Mouse (Mus musculus): ENCODE data around the gene Aspg.

Gene Aspg

DNA sequence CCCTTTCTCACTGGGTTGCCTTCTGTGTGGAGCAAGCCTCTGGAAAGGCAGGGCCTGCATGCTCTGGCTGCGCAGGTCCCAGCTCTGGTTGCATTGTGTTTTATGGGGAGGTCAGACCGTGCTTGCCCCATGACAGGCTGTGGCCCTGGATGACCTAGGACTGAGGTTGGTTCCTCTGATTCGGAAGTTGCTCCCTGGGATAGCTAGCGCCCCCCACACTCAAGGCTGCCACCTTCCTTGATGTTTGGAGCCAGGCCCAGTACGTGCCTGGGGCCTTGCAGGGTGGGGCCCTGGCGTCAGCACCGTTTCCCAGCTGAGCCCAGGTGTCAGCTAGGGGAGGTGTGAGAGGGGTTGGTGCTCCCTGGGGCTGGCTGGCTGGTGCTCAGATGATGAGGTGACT is 43.5 kb downstream of the Aspg start:
- no peak for DNase-seq (ENCODE audit: low spot score in 2 of 2)

DNA sequence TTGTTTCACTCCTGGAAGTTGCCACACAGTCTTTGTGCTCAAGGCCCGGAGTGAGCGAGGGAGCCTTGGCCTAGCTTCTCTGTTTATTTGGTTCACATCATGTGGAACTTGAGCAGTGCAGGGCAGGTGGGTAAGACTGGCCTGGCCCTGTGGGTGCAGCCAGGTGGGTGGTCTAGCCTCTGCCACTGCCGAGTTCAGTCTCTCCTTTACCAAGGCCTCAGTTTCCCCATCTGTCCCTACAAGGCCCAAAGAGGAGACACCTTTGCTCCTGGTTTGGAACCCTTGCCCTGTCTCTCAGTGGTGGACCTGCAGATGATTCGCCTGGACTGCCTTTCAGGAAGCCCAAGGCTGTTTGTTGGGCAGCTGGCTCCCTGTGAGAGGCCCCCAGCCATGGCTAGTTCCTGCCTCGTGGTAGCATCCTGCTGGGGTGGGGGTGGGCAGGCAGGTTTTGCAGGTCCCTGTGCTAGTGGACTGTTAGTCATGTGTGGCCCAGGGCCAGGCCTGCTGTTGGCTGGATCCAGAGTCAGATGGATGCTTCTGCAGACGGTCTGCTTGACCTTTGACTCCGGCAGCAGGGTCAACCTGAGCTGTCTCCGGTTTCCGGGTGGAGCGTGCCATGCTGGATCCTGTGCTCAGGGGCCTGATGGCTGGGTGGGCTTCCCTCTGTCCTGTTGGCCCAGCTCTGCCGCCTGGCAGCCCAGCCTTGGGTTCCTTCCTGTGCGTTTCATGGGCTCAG is 44.9 kb downstream of the Aspg start:
- DNase-seq (ENCODE audit: low spot score in 2 of 2), result no peak

DNA sequence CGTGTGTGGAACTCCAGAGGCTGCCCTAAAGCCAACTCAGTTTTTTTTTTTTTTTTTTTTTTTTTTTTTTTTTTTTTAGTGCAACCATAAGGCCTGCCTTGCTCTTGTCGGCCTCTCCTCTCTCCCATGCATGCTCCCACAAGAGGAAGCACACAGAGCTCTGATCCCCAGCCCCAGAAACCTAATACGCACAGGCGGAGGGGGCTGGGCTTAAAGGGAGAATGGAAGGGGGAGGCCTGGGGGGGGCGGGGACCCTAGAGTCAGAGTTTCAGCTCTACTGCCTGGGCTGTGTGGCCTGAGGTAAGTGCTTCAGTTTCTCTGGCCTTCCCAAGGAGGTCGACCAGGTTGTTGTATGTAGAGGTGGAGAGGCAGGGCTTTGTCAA is 45.5 kb downstream of the Aspg start:
- no peak for DNase-seq (ENCODE audit: low spot score in 2 of 2)

DNA sequence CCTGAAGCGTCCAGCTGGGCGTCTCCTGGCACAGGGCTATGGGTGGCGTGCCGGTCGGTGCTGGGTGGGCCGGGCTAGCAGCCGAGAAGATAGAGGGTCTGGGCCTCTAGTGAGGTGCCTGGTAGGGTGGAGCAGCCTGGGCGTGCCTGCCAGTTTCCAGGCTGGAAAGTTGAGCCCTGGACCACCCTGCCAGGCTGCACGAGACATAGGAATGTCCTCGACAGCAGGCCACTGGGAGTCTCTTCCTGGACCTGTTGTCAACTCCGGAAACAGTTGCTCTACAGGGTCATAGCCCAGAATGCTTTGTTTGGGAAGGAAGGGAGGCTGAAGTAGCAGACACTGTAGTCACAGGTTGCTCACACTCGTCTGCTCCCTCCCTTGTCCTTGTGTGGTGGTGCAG is 47.1 kb downstream of the Aspg start:
- DNase-seq (ENCODE audit: low spot score in 2 of 2), result no peak

DNA sequence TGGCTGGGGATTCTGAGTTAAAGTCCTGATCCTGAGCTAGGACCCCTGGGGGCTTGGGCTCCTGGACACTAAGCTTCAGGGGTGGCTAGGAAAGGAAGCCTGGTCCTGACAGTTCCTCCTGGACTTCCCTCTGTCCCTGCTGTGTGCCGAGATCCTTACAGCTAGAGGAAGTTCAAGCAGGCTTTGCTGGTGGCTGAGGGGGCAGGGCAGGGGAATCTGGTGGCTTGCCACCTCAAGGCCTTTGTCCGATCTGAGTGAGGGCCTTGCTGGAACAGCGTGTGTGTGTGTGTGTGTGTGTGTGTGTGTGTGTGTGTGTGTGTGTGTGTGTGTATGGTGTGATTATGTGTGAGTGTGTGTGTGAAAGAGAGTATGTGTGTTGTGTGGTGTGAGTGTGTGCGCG is 48.0 kb downstream of the Aspg start:
- DNase-seq (ENCODE audit: low spot score in 2 of 2), result no peak

DNA sequence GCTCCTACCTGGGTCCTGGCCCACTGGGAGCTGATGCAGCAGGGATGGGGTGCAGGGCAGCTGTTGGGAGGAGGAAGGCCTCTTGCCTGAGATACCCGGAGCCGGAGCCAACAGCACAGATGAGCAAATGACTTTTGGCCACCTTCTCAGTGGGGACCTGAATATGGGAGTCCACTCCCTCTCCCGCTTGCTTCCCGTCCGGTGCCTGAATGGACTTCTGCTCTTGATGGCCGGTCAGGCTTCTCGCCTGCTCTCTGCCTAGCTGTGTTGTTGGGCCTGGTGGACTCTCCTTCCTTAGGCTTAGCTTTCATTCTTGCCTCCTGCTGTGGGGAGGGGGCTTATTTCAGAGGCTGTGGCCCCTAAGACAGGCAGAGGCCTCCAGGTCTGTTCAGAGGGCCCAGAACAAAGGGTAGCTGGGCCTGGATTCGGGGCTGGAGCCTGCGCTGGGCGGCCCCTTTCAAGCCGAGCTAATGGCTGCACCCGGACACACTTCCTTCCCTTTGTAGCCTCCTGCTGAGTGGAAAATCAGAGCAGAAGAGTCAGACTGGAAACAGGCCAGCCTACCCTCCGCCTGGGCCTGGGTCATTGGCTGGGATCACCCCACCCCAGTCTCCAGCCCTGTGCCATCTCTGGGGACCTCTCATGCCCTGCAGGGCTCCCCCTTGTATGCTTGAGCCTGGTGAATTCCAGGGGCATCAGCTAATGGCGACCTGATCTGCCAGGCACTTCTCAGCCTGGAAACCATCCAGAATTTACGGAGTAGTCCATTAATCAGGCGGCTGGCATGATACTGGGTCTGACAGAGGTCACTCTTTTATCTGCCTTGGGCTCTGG is 49.0 kb downstream of the Aspg start:
- no peak for DNase-seq (ENCODE audit: low spot score in 2 of 2)

DNA sequence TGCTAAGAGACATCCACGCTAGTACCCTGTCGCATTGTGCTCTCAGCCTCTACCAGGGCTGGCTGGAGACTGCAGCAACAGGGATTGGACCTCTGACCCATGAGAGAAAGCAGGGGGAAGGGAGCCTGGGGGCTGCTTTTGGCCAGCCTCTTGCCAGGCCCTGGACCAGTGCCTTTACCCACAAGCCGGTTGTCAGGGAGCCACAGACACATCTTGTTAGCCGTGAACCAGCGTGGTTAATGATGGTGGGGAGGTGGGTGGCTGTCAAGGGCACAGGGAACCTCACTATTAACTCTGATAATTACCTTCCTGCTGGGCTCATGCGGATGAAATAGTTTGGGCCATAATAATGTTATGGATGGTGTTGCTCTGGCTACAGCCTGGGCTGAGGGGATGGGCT is 50.3 kb downstream of the Aspg start:
- DNase-seq (ENCODE audit: low spot score in 2 of 2), result no peak

DNA sequence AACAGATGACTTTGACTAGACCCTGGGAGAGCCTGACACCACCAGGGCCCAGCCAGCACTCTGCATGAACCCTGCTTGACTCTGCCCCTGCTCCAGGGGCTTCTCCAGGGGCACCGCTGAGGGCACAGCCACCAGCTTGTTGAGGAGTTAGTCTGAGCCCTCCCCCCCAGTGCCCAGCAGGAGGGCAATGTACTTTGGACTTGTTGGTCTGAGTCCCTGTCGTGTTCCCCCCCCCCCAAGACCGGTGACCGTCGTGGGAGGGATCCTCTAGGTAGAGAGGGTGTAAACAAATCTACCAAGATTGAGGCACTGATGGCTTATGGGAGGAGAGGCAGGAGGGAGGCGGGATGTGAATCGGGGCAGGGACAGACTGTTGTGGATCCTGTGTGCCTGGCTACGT is 51.8 kb downstream of the Aspg start:
- no peak for DNase-seq (ENCODE audit: low spot score in 2 of 2)

DNA sequence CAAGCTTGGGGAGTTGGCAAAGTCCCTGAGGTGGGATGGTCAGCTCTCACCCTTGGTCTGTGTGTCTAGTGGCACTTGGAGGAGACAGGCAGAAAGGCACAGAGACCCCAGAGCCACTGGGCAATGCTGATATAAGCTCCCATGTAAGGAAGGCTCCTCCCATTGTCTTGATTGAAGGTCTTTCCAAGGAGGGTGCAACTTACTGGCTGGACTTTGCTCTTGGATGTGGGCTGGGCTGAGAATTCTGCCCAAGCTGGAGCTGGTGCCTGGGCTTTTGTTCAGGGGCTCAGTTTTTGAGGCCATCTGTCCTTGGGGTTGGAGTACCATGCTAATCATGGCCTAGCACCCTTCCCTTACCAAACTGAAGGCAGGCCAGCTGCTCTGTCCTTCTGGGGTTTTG is 52.3 kb downstream of the Aspg start:
- no peak for DNase-seq (ENCODE audit: low spot score in 2 of 2)

DNA sequence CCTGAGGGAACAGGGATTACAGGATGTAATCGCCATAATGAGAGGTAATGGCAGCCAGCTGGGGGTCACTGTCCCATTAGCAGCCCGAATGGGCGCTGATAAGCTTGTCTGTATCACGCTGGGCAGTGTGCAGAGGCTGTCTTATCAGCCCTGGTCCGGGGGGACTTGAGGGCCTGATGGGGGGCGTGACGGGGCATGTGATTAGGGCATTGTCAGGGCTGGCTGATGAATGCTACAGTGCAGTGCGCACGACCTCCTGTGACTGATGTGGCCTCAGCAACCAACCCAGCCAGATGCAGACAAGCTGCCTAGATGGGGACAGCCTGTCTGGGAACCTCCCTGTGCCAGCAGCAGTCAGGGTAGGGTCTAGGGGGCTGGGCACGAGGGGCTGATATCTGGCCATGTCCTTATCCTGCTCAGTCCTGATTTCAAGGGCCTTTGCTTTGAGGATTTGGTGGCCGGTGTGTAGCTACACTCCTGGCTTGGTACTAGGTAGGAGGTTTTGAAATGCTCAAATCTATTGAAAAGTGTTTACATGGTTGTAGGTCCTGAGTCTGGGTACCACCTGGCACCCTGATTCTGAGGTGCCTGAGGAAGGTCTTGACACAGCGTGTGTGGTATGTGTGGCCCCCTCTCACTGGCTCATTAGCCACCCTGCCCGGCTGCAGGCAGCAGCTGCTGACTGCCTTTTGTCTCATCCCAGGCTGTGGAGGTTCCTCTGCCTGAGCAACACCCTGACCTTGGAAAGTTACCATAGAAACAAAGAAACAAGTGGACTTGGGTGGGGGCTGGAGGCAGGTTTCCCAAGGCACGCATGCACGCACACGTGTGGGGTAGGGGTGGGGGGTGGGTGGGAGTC is 57.7 kb downstream of the Aspg start:
- no peak for DNase-seq (ENCODE audit: low spot score in 2 of 2)

DNA sequence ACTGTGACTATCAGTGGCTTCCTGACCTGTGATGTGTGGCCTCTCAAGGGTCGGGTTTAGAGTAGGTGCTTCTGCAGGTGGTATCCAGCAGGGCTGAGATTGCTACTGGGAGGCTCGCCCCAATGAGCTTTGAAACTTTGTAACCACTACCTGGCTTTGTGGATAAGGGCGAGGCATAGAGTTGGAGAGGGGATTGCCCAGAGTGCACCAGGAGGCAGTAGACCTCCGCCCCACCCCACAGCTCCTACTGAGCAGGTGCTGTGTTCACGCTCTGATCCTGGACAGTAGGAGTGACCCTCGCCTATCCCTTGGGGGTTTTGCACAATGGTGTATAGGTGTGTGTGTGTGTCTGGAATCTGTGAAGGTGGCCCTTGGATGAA is 58.4 kb downstream of the Aspg start:
- no peak for DNase-seq (ENCODE audit: low spot score in 2 of 2)

DNA sequence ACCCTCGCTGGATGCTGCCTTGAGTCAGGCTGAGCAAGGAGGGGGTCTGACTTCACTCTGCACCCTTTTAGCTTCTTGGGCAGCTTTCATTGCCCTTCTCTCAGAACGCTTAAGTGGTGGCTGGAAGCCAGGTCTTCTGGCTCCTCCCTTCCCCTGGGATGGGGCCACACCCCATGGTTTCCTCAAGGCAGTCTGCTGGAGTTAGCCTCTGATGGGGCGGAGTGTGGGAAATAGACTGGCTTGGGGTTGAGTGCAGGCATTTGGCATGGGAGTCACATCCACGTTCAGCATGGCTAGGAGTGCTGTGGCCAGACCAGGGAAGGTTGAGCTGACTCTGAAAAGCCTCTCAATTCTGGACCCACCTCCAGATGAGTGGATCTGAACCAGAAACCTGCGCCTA is 62.8 kb downstream of the Aspg start:
- no peak for DNase-seq (ENCODE audit: low spot score in 2 of 2)

DNA sequence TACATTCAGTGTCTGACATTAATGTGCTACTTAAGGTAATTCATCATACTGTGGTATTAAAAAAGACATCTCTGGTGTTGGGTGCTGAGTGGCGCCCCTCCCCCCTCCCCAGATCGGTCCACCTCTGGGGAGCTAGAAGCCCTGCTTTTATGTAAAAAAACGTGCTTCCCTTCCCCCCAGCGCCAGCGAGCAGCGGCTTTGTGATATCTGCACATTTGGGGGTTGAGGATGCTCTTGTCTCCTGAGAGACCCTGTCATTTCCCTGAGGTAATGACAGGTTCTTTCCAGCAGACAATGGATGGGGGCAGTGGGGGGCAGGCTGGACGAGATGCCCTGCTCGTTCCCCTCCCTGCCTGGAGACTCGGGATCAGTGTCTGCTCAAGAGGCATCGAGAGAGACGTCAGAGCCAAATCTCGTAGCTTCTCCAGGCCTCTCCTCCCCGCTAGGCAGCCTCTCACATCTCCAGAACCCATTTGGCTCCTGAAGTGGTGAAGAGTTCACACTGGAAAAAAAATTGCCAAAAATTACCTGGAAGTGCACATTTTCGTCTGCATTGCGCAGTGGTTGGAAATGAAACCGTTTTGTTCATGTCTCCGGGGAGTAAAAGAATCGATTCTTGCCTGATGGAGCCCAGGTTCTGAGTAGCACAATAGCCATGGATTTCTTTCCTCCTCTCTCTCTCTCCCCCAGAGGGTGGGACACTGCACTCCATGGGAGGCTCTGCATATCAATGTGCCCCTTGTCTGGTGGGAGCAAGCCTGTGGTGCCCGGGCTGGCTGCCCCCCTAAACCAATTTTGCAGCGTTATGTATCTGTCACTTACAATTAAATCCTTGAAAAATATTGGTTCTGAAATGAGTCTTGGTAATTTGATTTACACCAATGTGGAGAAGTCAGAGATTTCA is 64.4 kb downstream of the Aspg start:
- DNase-seq (ENCODE audit: low spot score in 2 of 2), result no peak

DNA sequence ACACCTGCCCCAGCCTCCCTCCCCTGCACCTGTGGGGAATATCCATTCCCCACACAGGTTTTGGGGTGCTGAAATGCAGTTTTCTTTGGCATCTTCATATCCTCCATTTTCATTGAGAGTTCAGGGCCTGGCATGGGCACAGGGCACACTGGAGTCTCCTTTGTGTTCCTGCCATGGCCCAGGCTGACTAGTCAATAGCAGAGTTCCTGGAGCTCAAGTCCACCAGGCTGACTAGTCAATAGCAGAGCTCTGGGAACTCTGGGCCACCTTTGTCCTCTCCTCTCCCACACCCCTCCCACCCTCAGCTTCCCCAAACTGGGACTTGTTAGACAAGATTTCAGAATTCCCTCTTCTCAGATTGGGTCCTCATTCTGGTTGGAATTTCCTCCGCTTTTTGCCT is 65.2 kb downstream of the Aspg start:
- no peak for DNase-seq (ENCODE audit: low spot score in 2 of 2)

DNA sequence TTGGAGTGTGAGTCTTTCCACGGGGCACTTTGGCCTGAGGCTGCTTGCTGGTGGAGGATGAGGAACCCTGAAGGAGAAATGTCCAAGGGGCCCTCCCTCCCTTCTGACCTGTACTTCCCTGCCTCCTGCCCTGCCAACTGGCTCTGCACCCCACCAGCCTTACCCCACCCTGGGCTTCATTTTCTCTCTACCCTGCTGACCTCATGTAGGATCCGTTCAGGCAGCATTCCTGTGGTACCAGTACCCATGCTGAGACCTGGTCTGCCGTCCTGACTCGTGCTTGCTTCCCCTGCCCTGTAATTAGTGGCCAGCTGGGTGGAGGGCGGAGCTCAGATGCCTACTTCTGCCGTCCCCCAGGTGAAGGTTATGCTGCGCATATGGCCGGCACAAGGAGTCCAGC is 65.7 kb downstream of the Aspg start:
- no peak for DNase-seq (ENCODE audit: low spot score in 2 of 2)

All from spleen, postnatal 14 days (tissue).